Mouse (Mus musculus) embryo, embryonic 10 days (tissue): ENCODE measurements around the gene Fgfr2.

ENCODE experiments used
- DNase-seq: peaks from one replicate; pipeline ENCODE4 v3.0.0-alpha.2; 2015; ENCODE audit warnings: low spot score

Gene Fgfr2

GRCm38 (mm10) chr7:131031755-131032154 is 2091.4 kb downstream of the Fgfr2 start, which contains the start of gene Dmbt1:
Gene Dmbt1 (plus strand): TSS chr7:131032053.
- DNase-seq: no peak

DNA sequence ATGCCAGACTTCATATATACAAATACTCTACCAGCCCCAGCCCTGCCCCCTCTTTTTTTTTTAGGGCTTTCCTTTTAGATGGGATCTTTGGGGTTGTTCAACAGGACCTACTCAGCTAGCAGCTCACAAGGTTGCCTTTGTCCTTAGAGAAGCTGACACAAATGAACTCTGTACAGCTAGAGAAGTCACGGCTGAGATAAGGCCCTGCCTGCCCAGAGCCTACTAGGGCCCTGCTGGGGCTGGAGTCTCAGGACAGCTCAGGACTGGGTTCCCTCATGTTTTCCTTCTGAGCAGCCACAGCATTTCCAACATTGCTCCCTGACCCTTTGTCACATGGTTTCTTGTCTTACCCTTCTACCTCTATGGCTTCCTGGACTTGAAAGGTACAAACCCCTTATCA is 2095.6 kb downstream of the Fgfr2 start:
- no peak for DNase-seq

DNA sequence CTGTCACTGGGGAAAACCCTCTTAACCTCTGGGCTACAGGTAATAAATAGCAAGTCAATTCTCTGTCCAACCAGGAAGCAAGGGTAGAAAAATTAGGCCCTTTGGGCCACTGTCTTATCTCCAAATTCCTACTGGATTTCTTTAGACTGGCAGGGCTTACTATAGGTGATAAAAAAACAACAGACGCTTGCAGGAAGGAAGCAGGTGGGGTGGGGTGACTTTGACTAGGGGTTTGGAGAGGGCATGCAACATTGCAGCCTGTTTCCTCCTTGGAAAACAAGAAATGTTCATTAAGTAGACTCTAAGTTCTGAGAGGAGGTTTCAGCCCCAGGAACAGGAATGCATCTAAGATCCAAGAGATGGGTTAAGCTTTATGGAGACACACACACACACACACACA is 2098.3 kb downstream of the Fgfr2 start:
- no peak for DNase-seq

GRCm38 (mm10) chr7:131019181-131019580 is 2104.0 kb downstream of the Fgfr2 start:
- DNase-seq: no peak

DNA sequence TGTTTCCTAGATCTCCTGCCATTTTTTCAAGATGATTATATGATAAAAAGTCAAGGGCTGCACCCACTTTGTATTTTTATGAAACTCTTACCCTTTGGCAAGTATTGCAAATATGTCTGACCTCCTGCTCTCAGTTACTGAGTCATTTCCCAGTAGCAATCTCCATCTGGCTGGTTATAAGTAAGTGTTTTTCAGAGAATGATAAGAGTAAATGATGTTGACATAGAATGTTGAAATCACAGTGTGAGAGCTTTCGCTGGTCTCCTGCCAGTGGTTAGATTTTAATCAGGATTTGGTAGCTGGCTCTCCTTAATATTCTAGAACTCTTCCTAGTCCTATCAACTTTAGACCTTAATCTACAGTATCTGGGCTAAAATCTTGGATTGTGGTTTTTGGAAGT is 2111.2 kb downstream of the Fgfr2 start:
- DNase-seq: no peak

GRCm38 (mm10) chr7:131009178-131009577 is 2114.0 kb downstream of the Fgfr2 start:
- DNase-seq: no peak

DNA sequence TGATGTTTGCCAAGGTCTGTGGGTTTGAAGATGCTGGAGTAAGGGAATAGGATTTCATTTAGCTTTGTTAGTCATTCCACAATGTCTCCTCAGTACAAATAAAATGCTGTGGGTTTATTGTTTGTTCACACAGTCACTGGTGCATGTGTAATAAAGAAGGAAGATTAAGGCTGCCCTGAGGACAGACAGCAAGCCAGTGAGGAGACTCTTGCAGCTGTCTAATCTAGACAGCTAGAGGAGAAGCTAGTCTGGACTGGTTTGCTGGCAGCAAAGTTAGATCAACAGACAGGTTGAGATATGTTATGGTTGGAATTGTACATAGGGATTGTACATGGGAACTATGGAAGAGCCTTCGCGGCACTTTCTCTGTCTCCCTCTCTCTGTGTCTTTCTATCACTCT is 2115.9 kb downstream of the Fgfr2 start:
- DNase-seq: no peak

DNA sequence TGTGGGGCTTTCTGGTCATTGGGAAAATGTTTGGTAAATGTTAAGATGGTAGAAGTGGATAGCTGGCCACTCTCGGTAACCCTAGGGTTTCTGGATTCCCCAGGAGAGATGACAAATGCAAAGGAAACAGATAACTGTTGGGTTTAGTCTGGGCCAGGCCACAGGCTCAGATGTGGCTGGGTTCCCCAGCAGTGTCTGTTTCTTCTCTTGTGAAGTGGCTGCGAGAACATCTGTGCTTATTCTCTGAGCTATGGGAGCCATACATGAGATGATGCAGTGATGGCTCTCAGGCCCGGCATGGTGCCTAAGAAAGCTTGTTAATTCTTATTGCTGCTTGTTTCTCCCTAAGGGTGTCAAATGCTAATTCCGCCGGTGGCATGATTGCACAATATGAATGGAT is 2119.1 kb downstream of the Fgfr2 start:
- no peak for DNase-seq

GRCm38 (mm10) chr7:131001976-131002726 is 2121.0 kb downstream of the Fgfr2 start:
- DNase-seq: no peak

- peak; percentile 48 for DNase-seq
These were observed 2129.2 kb downstream of the Fgfr2 start for GRCm38 (mm10) chr7:130993907-130994306.

DNA sequence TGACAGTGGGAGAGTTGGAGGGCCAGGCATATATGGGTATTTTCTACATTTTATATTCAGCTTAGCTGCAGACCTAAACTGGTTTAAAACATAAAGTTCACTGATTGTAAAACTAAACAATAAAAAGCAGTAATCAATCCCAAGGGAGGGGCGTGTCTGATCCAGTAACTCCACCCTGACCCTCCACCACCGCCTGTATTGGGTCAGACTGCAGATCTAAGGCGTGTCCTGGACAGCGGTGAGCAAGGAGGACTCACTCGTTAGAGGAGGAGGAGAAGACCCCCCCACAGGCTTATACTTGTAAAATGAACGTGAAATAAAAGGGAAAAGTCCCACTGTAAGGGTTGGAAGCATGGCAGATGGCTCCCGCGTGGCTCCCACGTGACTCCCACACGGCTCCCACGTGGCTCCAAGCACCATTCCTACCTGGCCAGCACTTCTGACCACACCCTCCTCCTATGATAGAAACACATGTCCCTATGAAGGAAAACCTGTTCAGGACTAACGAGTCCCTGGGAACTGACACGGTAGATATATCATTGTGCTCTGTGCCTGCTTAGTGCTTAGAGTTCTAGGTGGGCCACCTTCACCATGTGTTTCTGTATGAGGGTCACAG is 2131.9 kb downstream of the Fgfr2 start:
- no peak for DNase-seq

- no peak for DNase-seq
These were observed 2133.8 kb downstream of the Fgfr2 start for GRCm38 (mm10) chr7:130989371-130989770.

DNA sequence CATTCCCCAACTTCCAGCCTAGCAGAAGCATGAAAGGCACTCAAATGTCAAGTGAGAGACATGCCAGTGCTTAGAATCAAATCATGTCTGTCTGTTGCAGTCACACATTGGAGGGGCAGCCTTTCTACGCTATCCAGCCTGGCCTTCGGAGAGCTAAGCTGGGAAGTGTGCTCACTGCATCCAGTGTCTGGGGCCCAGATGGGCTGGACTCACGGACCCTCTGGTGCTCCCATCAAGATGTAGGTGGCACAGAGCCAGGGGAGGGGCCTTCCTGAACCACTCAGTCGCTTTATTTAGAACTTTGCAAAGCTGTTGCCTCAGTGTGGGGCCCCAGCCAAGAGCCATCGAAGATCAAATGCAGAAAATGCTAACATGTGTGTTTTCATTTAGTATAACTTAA is 2135.0 kb downstream of the Fgfr2 start:
- no peak for DNase-seq

DNA sequence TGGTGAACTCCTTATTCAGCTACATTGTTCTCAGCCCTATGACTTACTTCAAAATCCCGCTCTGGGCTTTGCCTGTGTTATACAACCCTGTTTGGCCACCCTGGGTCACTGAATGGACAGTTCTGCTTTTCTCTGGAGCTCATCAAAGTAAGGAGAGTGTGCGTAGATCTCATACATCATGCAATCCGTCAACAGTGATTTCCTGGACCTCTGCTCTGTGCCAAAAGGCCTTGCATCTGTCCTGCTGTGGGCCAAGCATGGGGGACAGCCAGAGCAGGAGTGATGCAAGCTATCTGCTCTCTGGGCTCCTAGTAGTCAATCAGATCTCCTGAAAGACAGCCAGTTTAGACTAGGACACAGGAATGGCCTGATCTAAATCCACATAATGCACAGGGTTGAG is 2137.4 kb downstream of the Fgfr2 start:
- no peak for DNase-seq

DNA sequence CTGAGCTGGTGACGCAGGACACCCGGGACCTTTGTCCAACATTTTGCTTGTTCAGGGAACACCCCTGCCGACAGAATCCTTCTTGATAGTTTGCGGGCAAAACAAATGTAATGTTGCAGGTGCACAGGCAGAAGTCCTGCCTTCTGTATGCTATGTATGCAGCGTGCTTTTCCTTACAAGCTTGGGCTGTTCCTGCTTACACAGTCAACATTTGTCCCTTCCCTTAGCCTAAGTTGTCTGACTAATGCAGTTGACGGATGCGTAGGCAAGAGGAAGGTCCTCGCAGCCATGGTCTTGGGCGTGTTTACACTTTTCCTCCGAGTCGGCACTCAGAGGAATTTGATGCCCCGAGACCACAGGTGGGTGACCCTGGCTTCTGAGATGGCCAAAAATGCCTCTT is 2138.0 kb downstream of the Fgfr2 start:
- DNase-seq: no peak

DNA sequence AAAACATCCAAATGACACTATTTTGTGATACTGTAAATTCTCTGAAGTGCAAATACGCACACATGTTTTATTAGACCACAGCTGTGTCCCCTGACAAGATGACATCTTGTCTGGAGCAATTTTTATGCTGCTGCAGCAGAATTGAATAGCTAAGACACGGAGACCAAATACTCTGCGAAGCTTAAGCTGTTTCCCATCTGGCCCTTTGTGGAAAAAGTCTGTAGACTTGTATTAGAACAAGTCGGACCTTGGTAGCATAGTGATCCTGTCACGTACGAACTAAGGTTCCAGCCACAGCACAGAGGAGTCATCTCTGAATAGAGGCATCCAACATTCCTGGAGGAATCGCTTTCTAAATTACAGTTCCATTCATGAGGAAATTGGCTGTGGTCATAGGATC is 2138.9 kb downstream of the Fgfr2 start:
- DNase-seq: no peak

DNA sequence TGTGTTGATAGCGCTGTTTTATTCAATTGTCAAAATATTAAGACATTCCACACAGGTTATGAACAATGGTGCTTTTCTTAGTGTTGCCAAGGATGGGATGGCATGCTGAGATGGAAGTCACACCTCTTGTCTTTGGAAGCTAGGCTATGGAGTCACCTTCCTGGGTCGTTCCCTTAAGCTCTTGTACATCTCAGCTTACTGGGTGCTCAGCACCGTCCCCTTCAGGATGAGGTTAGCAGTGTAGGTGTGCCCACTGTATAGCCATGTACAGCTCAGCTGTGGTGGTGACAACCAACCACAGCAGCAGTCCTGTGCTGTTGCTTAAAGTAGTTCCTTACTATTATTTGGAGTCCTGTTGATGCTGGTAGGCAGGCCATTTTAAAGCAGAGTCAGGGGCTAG is 2140.3 kb downstream of the Fgfr2 start:
- DNase-seq: no peak

- DNase-seq: peak; percentile 54
These were observed 2140.8 kb downstream of the Fgfr2 start for GRCm38 (mm10) chr7:130982371-130982770.

- no peak for DNase-seq
These were observed 2143.0 kb downstream of the Fgfr2 start for GRCm38 (mm10) chr7:130980130-130980529.

GRCm38 (mm10) chr7:130978545-130978944 is 2144.6 kb downstream of the Fgfr2 start:
- DNase-seq: no peak

DNA sequence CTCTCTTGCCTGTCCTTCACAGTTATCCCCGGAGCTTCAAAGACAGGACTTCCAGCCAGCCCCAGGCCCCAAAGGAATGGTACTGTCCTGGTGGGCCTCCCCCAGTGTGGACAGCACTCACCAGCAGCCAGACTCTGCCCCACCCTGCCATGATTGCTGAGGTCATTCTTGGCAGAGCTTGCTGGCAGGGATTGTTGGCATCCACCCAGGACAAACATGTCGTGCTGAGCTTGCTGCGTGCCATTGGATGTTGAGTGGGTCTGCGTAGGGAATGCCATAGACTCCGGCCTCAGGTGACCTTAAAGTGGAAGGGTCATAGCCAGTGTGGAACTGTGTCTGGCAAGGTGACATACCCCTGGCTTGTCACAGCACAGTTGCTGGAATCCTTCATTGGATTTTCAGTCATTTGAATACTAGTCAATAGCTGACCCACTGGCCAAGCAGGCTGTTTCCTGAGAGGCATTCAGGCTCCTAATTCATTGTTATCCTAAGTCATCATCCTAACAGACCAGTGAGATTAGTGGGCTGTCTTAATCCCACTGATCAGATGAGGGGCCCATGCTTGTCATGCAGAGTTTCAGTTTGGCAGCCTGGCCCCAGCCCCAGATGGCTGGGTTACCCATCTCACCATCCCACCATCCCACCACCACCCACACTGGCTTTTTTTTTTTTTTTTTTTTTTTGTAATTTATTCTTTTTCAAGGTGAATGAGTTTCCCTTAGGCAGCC is 2145.2 kb downstream of the Fgfr2 start:
- no peak for DNase-seq

DNA sequence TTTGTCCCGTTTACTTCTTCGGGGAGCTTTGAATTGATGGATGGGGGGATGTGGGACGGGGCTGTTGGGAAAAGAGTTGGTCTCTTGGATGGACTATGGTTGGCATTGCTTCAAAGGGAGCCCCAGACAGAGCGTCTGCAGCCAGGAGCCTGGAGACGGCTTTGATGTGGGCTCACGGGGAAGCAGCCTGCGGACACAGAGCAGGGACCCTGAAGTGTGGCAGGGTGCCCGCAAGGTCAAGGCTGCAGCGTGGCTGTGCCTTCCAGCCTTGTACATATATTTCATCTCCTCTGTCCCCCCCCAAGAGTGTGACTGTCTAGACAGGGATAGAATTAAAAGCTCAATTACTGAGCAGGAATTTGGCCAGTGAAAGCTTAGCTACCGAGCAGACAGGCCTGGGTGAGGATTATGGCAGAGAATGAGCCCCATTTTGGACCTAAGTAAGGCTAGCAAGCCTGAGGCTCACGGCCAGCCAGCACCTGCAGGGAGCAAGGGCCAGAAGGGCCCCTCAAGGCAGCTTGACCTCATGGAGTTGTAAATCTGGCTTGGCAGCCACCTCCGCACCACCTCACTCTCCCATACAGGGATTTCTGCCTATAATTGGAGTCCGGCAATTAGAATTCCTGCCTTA is 2146.7 kb downstream of the Fgfr2 start:
- DNase-seq: no peak

DNA sequence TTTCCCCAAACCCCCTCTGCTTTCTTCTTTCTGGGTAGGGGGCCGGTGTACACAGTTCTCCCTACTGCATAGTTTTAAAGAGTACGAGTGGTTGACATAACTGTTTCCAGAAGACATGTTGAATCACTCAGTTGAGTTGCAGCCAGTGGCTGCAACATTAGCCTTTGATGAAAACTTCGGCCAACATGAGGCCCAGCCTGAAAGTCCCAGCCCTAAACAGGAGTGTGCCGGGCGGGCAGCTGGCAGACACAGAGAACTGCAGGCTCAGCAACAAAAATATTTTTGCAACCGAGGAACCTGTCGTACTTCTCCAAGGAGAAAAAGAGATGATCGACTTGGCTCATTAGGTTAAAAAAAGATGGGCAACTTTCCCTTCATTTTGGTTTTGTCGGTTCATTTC is 2150.4 kb downstream of the Fgfr2 start:
- DNase-seq: no peak
